Mouse (Mus musculus): ENCODE data around the gene Pstpip1.

The Pstpip1 gene

DNA sequence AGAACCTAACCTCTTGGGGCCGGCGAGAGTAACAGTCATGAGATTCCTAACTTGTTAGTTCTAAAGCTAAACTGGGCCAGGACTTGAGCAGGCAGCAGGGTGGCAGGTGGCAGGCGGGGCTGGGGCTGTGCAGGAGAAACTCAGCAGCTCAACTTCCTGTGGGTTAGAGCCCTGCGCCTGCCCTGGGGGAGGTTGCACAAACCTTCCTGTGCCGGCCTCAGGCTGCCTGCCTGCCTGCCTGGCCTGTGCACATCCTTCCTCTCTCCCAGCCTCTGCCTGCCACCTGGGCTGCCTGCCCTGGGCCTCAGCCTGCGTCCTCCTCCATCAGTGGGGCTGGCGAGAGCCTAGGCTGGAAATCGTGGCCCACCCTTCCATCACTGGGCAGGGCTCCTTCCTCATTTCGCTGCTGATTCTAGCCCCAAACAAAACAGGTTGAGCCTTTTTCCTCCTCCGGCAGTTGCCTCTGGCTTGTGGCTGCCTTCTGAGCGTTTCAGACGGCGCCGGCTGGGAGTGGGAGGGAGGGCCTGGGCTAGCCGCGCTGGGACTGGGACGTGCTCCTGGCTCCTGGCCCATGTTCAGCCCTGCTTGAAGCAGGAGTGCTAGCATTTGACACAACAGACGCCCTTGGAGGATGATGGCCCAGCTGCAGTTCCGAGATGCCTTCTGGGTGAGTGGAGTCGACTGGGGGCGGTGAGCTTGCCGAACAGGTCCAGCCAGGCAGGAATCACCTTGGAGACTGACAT lies at the start of gene Pstpip1:
Pstpip1 (plus strand) TSS at position 185 of the 743 bp plus-strand sequence.
- DNase-seq (ENCODE audit: low spot score): peak; percentile 59

DNA sequence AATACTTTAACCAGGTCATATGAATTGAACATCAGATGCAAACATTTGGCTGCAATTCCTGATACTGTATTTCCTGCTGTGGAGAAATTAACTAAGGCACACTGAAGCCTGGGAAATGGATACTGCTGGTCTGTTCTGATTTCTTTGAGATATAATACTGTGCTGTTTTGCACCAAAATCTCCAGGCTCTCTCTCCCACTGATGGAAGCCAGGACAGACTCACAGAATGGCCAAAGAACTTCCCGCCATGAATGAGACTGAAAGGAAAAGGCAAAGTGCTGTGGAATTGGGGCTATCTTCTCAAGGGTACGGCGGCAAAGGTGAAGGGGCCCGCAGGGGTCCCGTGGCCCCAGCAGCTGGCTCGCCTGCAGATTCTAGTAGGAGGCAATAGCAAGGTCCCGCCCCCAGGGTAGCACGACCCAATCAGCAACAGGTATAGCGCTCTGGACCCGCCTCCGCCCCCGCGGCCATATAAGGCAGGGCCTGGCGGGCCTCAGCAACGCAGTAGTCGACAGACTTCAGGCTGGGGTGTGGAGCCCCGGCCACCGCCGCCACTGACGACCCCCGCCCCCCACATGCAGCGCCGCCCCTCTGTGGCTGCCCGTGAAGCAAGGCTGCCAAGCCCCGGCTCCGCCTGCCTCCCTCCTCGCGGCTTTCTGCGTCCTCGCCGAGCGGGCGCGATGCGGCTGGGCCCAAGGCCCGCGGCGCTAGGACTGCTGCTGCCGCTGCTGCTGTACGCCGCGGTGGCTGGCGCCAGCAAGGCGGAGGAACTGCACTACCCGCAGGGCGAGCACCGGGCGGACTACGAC lies 48.2 kb upstream of the Pstpip1 start, which contains the start of gene Rcn2:
Rcn2 (plus strand) TSS at position 474 of the 809 bp plus-strand sequence.
- DNase-seq (ENCODE audit: low spot score): peak; percentile 93

DNA sequence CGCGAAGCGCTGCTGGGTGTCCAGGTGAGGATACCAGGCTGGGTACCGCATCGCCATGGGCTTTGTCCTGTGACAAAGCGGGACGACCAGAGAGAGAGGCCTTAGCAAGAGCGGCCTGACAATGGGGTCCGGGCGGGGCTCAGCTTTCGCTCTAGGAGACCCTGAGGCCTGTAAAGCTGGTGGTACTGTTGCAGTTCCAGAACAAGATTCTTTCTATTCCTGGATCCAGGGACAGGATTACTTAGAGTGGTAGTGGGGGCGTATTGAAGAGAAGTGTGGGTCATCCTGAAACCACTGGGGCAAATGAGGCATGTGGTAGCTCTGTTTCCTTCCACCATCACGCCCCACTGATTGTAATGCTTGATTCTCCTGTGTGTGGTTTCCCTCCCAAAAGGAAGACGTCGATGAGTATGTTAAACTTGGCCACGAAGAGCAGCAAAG lies 47.6 kb upstream of the Pstpip1 start:
- DNase-seq (ENCODE audit: low spot score): no peak

DNA sequence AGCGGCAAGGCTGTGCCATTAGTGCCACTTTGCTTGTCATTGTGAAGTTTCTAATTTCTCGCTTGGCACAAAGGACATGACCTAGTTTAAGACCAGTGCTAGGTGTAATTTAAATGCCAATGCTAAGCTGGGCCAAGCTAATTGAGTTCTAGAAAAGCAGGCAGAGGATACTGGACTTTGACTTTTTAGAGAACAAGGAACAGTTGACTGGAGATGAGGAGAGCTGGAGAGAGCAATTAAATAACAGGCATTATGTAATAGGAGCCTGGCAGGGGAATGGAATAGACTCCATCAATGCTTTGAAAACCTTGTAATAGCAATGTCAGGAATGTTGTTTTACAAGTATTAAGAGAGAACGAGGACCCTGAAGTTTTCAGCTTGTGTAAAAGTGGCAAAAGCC lies 36.0 kb upstream of the Pstpip1 start:
- no peak for DNase-seq (ENCODE audit: low spot score)

DNA sequence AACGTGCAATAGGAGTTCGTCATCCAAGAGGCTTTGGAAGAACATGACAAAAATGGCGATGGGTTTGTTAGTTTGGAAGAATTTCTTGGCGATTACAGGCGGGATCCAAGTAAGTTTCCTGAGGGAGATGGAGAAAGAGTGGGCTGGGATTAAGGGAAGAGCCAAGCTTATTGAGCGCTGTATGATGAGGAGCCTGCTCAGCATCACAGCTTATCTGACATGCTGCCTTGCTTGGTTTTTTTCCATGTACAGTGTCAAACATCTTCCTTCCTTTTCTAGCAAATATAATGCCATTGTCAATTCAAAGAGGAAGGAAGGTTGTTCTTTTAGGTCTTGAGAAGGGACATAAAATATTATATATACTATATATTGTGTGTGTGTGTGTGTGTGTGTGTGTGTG lies 33.6 kb upstream of the Pstpip1 start:
- DNase-seq (ENCODE audit: low spot score): no peak

DNA sequence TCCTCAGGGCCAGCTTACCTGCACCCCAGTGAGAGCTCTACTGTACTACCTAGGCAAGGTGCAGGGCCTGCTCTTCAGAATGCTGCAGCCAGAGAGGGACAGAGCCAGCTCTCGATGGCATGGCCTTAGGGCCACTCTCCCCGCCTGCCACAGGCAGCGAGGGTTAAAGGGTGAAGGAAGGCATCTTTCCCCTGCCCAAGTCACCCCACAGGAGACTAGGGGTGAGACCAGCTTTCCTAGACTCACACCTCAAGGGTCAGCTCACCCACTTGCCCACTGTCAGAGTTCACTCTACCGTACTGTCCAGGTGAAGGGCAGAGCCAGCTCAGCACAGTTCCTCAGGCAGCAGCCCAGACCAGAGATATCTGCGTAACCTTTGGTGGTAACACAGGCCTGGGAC lies 27.4 kb upstream of the Pstpip1 start:
- no peak for DNase-seq (ENCODE audit: low spot score)

DNA sequence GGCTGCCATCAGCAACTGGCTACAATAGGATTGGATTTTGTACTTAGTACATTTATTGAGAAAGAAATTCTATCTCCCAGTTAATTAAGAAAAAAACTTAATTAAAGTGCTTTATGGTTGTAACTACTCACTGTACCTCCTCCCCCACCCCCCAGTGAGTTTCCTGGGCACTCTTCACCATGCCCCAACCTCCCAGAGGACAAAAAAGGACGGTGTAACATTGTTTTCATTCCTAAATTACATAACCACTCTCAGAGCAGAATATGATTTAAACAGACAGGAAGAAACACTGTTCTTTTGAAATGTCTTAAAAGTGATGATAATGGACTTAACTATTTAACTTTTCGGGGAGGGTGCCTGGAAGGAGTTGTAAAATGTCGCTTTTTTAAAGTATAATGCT lies 24.8 kb upstream of the Pstpip1 start:
- no peak for DNase-seq (ENCODE audit: low spot score)

DNA sequence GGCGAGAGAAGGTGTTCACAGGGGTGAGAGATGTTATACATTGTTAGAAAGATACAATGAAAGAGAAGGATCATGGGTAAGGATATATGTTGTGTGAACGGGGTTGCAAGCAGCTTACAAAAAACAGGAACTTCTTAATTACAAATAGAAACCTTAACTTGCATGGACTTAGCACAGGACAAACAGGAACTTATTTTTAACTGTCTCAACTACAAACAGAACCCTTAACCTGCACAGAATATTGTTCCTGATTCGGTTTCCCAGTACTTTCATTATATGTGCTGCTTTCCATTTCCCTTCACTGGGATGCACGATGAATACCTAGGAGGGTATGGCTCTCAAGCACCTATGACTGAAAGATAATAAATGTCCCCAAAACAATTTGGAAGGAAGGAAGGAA lies 21.8 kb upstream of the Pstpip1 start:
- DNase-seq (ENCODE audit: low spot score): no peak

DNA sequence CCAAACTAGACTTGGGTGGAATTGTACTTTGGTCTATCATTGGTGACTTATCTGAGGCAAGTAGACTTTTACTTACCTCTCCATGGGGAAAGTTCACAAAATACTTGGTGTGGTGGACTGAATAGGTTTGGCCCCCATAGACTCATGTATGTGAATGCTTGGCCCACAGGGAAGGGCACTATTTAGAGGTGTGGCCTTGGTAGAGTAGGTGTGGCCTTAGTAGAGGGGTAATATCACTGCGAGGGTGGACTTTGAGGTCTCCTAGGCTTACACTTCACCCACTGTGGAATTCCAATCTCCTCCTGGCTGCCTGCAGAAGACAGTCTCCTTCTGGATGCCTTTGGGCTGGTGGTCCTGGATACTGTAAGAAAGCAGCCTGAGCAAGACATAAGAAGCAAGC lies 21.1 kb upstream of the Pstpip1 start:
- no peak for DNase-seq (ENCODE audit: low spot score)

DNA sequence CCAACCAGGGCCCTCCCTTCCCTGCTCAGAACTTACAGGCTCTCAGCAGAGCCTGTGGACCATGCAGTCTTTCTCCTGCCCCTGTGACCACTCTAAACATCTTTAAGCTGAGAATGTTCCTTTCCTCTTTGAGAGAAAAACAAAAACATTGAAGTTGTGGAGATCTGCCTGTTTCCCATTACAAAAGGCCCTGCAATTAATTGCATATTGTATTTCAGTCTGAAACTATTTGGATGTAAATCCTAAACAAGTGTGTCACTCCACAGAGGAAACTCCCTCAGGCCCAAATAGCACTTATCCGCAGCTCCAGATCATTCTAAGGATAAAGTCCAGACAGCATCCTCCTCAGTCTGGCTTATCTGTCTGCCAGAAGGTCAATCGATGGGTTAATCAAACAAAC lies 16.9 kb upstream of the Pstpip1 start:
- DNase-seq (ENCODE audit: low spot score): no peak

DNA sequence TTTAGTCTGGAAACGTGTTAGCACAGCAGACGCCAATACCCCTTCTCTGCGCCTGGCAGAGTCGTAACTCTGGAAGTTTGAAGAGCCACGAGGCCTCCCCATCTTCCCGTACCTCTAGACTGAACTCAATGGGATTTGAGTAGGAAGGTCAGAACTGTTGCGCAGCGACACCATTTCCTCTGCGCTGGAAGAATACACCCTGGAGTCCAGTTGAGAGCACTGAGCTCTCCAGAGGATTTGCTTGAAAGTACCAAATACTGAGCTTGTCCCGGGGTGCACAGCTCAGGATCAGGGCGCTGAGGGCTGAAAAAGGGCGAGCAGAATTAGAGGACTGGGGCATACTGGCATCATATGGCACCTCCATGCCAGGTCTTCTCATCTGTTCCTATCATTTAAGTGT lies 14.9 kb upstream of the Pstpip1 start:
- DNase-seq (ENCODE audit: low spot score): no peak

DNA sequence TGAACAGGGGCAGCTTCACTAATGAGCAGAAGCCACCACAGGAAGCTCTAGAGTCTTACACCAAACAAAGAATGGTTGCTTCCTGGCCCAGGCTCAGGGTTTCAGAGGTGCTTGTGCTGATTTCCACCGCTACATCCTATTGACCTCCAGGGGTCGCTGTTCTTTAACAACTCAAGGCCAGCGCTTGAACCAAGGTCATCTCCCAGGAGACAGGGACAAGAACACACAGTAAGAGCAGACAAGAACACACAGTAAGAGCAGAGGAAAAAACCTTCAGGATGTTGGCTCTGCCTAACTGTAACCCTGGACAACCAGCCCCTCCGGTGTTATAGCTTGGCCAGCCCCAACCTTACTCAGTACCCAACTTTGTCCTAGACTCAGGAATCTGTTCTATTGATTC lies 14.5 kb upstream of the Pstpip1 start:
- peak; percentile 60 for DNase-seq (ENCODE audit: low spot score)

DNA sequence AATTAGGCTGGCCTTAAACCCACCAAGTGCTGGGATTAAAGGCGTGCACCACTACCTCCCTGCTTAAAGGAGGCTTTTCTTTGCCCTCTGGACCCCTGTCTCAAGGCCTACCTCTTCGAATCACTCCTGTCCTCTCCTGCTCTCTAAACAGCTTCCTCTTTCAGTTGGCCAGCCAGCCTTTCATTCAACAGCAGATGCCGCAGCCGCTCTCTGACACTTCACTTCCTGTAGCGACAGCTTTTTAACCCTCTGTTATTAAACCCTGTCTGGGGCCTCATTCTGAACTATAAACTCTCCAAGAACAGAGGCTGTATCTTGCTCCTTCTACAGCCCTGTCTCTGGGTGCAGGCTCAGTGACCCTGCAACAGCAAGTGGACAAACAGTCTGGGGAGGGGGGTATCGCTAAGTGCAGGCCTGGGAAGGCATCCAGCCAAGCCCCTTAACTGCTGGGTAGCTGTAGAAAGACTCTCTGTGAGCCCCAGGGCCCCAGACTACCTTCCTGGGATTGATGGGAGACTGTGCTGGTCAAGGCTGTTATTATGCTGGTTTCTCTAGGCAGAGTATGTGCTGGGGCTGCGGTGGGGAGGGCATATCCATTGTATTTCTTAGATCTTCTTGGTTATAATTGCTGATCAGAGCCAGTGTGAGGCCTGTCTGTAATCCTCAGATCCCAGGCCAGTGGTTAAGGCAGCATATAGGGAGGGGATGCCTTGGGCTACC lies 13.7 kb upstream of the Pstpip1 start:
- no peak for DNase-seq (ENCODE audit: low spot score)

DNA sequence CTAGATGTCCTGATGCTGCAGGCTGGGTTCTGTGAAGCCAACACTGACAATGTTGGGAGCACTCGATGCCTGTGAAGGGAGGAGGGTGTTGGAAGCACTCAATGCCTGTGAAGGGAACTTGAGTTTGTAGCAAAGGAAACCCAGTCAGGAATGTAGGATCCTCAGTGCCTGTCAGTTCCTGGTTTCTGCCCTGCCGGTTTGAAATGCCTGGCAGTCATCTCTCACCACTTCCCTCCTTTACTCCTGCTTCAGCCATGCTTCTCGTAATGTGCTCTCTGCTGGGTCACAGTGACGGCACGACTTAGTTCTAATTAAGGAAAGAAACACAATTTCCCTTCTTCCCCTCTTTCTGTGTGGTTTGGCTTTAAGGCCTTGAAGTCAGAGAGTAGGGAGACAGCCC lies 10.2 kb upstream of the Pstpip1 start:
- DNase-seq (ENCODE audit: low spot score): no peak

DNA sequence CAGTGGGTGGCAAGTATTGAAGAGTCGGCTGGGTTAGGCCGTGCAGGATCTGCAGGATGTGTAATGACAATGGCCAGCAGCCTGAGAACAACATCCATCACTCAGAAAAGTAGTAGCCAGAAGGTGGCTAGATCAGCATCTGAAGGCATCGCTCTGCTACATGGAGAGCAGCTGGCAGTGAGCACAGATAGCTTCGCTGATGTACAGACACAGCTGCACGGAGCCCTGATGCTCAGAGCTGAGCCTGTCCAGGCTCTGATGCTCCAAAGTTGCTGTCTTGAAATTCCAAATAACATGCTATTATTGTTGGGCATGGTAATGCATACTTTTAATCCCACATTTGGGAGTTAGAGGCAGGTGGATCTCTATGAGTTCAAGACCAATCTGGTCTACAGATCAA lies 3.2 kb upstream of the Pstpip1 start:
- DNase-seq (ENCODE audit: low spot score): no peak

DNA sequence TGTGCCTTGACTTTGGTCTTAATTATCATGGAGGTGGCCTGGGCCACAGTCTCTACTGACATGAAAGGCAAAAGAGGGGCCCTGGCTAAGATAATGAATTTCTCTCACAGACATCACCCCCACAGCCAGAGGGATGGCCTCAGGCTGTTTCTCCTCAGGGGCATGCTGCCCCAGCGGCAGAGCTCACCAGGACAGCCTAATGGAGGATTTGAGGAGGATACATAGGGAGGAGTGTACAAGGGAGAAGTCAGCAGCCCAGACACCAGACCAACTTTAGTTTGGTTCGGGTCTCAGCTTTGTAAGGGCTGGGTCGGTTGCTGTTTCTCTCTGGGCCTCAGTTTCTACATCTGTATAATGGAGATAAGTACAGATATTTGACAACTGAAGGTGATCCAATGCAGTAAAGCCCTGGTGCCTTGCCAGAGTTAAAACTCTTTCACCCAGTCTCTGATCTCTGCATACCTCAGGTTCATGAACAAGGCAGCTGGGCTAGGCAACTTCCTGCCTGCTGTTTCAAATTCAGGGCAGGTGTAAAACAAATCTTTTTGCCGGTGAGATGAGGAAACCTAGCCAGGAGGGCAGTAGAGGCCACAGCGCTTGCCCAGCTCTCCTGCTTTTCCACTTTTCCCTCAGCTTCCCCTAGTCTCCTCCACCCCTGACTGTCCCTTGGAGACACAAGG lies 924 bp downstream of the Pstpip1 start:
- no peak for DNase-seq (ENCODE audit: low spot score)

DNA sequence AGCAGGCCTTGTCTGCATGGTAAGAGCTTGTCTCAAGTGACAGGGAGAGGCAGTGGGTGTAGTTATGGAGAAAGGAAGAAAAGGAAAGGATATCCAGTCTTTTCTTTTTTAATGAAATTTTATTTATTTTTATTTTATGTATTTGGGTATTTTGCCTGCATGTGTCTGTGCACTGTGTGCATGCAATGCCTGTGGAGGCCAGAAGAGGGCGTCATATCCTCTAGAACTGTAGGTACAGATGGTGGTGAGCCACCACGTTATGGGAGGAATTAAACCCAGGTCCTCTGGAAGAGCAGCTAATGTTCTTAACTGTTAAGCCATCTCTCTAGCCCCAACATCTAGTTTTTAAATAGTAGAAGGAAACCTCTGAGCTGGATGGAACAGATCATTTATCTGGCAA lies 2.3 kb downstream of the Pstpip1 start:
- no peak for DNase-seq (ENCODE audit: low spot score)

DNA sequence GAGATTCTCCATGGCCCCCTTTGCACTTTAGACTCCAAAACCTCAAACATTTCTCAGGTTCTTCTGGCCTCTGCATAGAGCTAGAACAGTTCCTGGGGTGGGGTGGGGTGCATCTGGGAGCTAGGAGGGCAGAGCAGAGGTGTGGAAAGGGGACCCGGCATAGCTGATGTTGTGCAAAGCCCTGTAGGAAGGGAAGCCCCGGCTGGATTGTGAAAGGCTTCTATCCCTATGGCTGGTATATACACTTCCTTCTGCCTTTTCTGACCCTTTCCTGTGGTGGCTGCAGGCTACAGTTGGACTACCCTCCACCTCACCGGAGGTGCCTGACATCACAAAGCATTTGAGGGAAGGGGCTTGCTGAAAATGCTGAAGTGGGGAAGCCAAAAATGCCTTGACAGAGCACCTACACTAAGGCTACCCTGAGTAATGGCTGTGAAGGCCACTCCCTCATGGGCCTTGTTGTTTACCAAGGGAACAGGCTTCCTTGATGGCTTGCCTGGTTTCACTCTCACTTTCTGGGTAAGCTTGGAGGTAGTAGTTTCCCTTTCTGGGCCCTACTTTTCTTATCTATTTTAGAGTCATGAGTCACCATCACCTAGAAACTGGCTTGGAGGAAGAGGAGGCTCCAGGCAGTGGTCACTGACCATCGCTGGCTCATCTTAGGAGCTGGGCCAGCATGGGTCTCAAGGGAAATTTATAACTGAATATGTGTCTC lies 8.0 kb downstream of the Pstpip1 start:
- DNase-seq (ENCODE audit: low spot score): no peak

DNA sequence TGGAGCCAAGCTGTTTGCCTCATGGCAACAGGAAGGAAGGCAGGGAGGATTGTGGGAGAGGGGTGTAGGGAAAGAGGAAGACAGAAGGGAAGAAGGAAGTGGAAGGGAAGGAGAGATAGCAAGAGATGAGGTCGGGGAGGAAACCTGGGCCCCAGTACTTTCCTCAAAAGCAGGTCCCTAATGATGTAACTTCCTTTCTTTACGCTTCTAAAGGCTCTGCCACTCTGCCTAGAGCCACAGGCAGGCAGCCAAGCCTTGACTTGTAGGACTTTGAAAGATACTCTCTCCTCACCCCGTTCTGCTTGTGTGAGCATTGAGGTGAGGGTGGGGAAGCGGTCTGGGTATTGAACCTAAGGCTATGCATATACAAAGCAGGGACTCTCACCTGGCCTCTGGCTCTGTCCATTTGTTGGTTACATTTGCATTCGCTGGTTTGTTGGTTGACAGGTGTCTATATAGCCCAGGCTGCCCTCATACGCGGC lies 10.3 kb downstream of the Pstpip1 start:
- no peak for DNase-seq (ENCODE audit: low spot score)

DNA sequence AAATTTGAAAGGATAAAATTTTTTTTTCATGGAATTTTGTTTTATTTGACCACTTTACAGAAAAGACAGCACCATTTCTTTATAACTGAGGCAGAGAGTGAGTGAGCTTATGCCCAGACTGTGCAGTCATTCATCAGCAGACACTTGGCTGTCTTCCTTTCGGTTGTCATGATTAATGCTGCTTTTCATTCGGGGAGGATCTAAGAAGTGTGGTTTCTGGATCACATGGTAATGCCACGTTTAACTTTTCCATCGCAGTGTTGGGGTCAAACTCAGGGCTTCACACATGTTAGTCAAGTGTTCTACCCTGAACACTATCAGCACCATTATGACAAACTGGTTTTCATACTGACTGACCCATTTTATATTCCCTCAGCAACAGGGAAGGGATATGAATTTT lies 11.3 kb downstream of the Pstpip1 start:
- DNase-seq (ENCODE audit: low spot score): no peak

DNA sequence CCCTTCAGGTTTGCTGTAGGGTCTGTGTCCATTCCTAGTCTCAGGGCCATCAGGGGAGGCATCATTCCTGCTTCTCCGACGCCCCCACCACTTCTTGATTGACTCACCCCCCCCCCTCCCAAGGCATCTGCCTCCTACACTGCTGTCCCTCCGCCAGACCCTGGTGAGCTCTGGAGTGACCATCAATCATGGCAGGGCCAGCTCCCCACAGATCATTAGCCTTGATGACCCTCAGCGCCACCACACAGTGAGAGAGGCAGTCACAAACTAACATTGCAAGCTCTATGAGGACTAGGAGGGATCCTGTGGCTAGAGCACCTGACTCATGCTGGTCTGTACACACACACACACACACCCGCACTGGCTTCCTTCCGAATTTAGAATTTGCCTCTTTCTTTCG lies 15.2 kb downstream of the Pstpip1 start:
- no peak for DNase-seq (ENCODE audit: low spot score)
